ENCODE assay signal across 8 mouse cellular contexts in genomic region chr1:106796542-106796924, GRCm38 (mm10). TPM values are rescaled to one million over a fixed set of nuclear protein-coding genes. Genes with fewer than 3 reads are reported as not detected.
DNase-seq lines count a peak whose midpoint lies in the region; ATAC-seq lines count a peak whose summit lies in the region.

Gene Vps4b (minus strand): TSS chr1:106796728.

- H3K9me3 ChIP-seq in lung, embryonic 16.5 days (ENCODE audit: control insufficient read depth, low read length), result no peaks in the 10 kb centered on the region

- H3K27ac ChIP-seq in lung, embryonic 16.5 days (ENCODE audit: low read length), result peak within 1 kb of the TSS; percentile 92

- H3K4me1 ChIP-seq in lung, embryonic 16.5 days (replicated peaks; ENCODE audit: control insufficient read depth, insufficient read depth, low read length), result peaks cover 12% of the 10 kb centered on the region

- H3K4me2 ChIP-seq in lung, embryonic 16.5 days (ENCODE audit: low read depth, low read length), result peak within 1 kb of the TSS; percentile 89

- peak; percentile 99 for DNase-seq in MEL-GATA-1-ER (ENCODE audit: extremely low read depth, low read depth)
- peak; percentile 85 for DNase-seq in cerebellum, adult 8-10 months
- peak; percentile 96 for DNase-seq in forelimb bud, embryonic 11.5 days (ENCODE audit: low read depth, low spot score)
- DNase-seq in layer of hippocampus, adult 9-10 months (ENCODE audit: low spot score), result peak; percentile 90
- DNase-seq in ovary, postnatal 10 days (ENCODE audit: low spot score), result peak; percentile 68
- DNase-seq in thymus, postnatal 10 days (ENCODE audit: low spot score in 2 of 2), result peak; percentile 89 to 92

- H3K36me3 ChIP-seq in lung, embryonic 16.5 days (ENCODE audit: control insufficient read depth, insufficient read depth, low read length), result no peaks in the 10 kb centered on the region

- under 1% methylated on average over 23 of the region's 23 CpGs for WGBS in lung, embryonic 16.5 days

- peak; percentile 97 for ATAC-seq in hematopoietic stem cell, adult 5-6 weeks (replicated peaks in 1 of 2; ENCODE audit: insufficient read depth in 1 of 2, low FRiP score in 2 of 2, low TSS enrichment in 1 of 2, low read depth in 1 of 2, poor library complexity in 2 of 2, severe bottlenecking in 2 of 2)
- peak; percentile 99 for ATAC-seq in lung, embryonic 16.5 days (ENCODE audit: low read depth)

- peak within 1 kb of the TSS; percentile 93 for H3K9ac ChIP-seq in lung, embryonic 16.5 days (ENCODE audit: low read length)

- no peaks in the 10 kb centered on the region for H3K27me3 ChIP-seq in lung, embryonic 16.5 days (ENCODE audit: control insufficient read depth, insufficient read depth, low read depth, low read length)

- peak within 1 kb of the TSS; percentile 82 for H3K4me3 ChIP-seq in lung, embryonic 16.5 days (ENCODE audit: low read length)

RNA-seq across cellular contexts. Expression of gene Vps4b, which starts in this region (rescaled TPM):
- 126 and 147 TPM in 2 replicates for total RNA-seq in hematopoietic stem cell, adult 5-6 weeks (2017)
- 68.0 and 75.2 TPM in 2 replicates for polyA plus RNA-seq in lung, embryonic 16.5 days (2015; fragmentation: Nextera tagmentation; extraction: Ambion mirVana)

Comparison
In these comparisons a context has a peak if more than half of its experiments do, and no peak if none do; other contexts are left out.
1. Peak in every context shown above with its lines: DNase-seq, ATAC-seq, H3K4me3 ChIP-seq and H3K27ac ChIP-seq.